Mouse (Mus musculus): ENCODE results near the gene Poldip3.

Poldip3 gene

GRCm38 (mm10) chr15:83165526-83166315 lies 16.5 kb upstream of the Poldip3 start:
- DNase-seq (ENCODE audit: low spot score) = no peak

DNA sequence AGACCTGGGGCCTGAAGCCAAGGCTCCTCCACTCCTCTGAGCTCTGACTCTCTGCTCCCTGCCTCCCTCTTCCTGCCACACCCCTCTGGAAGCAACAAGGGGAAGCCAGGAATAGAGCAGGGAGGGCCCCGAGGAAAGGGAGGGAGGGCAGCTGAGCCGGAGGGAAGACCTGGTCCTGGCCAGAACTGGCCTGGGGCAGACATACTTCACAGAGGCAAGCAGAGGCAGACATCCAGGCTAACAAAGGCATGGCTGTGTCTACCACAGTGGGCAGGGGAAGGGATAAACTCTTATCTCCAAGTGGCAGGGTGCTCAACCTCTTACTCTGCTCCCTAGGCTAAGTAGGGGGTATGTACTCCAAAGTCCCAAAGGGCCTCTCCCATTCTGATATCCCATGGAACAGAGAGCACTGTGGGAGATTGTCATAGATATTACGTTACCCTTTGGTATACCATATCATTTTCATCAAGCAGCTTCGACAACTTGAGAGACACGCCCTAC lies 15.8 kb upstream of the Poldip3 start:
- DNase-seq (ENCODE audit: low spot score) = peak; percentile 84

DNA sequence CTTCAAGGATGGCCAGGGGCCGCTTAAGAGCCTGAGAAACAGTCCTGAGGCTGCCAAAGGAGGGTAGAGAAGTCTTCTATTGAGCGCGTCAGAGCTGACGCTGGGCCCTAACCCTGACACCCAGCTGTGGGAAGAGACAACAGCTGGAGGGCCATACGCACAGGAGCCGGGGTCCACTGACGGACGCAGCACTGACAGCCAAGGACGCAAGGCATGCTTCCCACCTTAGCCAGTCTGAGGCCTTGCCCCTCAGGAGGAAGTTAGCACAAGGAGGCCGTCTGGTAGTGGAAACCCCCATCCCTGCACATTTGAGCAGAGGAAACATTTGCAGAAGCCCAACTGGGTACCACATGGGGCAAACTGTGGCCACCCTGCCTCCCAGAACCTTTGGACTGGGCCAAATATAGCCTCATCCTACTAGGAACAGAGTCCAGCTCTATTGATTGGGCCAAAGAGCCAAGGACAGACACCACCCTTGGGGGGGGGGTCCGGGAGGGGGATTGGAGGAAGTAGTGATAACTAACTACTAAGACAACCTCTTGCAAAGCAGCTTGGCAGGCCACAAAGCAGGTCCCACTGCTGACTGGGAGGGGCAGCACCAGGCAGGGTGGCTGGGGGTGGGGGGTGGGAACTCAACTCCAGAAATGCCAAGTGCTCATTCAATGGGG lies 13.8 kb upstream of the Poldip3 start:
- DNase-seq (ENCODE audit: low spot score) = no peak

DNA sequence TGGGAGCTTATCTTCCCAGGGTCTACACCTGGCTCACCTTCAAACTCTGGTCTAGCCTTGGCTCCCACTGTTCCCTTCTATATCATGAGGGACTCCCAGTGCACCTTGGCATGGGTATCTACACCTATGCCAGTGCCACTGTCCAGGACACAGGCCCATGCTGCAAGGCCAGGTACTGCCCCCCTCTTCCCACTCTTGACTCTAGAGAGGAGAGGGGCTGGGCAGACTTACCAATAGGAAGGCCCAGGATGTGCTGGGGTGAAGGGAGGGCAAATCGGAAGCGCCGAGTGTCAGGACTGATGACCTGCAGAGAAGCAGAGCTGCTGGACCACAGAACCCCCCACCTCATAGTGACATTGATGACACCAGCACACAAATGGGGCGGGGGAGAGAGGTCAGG lies 12.8 kb upstream of the Poldip3 start:
- DNase-seq (ENCODE audit: low spot score) = no peak

GRCm38 (mm10) chr15:83161062-83161748 lies 12.0 kb upstream of the Poldip3 start:
- DNase-seq (ENCODE audit: low spot score) = no peak

GRCm38 (mm10) chr15:83160561-83160960 lies 11.4 kb upstream of the Poldip3 start:
- no peak for DNase-seq (ENCODE audit: low spot score)

GRCm38 (mm10) chr15:83159823-83160222 lies 10.6 kb upstream of the Poldip3 start:
- no peak for DNase-seq (ENCODE audit: low spot score)

DNA sequence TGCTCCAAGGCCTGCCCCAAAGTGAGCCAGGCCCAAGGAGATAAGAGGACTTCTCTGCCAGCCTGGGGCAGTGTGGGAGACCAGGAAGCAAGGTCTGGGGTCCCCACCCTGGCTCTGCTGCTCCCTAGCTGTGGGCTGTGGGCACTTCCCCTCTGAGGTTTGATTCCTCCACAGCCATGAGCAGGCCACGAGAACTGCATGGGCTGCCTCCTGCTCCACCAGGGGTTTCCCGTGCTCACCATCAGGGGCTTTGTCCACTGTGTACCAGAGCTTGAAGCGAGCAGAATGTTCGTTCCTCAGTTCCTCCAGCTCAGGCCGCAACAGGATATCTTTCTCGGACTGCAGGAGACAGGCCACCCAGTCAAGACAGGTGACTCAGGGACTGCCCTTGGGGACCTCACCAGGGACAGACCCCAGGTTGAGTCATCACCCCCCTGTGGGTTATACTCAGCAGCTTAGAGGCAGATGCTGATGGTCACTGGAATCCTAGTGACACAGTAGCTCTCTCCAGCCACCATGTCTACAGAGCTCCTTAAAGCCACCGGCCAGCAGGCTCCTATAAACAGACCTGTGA lies 9.5 kb upstream of the Poldip3 start:
- no peak for DNase-seq (ENCODE audit: low spot score)

GRCm38 (mm10) chr15:83157667-83158064 lies 8.5 kb upstream of the Poldip3 start:
- no peak for DNase-seq (ENCODE audit: low spot score)

DNA sequence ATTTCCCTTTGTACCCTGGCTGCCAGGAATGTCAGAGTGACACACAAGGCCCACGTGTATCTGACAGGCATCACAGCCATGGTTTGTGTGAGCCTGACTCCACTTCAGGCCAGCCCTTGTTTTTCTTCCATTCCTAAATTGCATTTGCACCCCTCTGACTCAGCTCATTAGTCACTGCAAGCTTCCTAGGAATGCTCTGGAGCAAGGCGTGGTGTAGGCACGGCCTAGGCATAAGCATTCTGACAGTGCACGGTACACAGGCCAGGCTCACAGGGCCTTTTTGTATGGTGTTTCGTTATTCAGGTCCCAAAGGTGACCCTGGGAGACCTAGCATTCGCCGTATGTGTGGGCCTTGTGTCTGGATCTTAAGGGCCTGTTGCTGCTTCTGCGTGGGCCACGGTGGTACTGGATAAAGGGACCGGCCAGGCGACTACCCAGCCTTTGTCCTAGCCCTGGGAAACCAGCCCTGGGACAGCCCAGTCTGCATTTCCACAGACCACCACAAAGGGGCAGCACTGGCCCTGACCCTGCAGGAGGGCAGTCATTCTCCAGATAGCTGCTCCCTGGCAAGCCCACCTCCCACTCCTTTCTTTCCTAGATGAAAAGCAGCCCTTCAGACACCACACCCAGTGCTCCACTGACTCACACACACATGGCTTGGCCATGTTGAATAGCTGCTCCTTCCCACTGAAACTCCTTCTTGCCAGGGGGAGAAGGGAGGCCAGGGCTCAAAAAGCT lies 7.9 kb upstream of the Poldip3 start:
- peak; percentile 78 for DNase-seq (ENCODE audit: low spot score)

DNA sequence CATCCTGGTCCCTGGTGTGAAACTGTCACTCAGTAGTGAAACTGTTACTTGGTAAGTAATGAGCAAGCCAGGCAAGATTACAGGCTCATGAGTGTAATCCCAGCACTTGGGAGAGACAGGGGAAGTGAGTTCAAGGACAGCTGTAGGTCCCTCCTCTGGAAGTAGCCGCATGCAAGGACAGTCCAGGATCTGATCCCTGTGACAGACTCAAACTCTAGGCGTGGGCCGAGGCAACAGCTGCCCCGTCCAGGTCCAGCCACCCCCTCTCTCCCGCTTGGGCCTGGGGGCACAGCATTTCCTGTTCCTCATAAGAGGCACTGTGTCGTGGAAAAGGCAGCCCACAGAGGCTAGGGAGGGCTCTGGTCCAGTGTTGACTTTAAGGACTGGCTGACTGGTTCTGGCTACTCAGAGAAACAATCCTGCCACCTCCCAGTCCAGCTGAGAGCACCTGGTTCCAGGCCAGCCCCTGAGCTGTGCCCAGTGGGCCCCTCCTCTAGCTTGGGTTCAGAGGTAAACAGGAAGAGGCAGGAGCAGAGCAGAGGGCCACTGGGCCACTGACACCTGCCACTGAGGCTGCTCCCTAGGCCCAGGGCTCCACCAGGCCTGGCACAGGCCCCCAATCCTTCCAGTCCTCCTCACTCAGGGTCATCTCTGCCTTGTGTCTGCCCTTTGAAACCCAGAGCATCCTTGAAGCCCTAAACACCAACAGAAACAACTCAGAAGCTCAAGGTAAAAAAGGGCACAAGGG lies 6.7 kb upstream of the Poldip3 start:
- DNase-seq (ENCODE audit: low spot score) = no peak

- no peak for DNase-seq (ENCODE audit: low spot score)
Measured at GRCm38 (mm10) chr15:83154309-83154708, 5.1 kb upstream of the Poldip3 start.

- no peak for DNase-seq (ENCODE audit: low spot score)
Measured at GRCm38 (mm10) chr15:83150694-83151093, 1.5 kb upstream of the Poldip3 start.

GRCm38 (mm10) chr15:83150073-83150442 lies 874 bp upstream of the Poldip3 start:
- no peak for DNase-seq (ENCODE audit: low spot score)

- no peak for DNase-seq (ENCODE audit: low spot score)
Measured at GRCm38 (mm10) chr15:83148801-83149195, 386 bp downstream of the Poldip3 start.

DNA sequence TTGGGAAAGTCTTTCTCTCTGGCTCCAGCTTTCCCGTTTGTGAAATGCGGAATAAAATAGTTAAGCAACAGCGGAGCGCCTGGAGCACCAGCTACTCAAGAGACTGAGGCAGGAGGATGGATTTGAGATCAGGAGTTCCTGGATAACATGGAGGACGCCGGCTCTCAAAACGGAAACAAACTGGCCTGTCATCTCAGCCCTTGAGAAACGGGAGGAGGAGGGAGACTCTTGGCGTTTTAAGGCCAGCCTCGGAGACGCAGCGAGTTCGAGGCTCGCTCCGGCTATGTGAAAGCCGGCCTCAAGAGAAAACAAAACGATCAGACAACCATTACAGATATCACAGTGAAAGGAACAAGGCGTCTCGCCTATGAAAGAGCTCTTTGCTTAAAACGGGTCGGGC lies 789 bp downstream of the Poldip3 start:
- DNase-seq (ENCODE audit: low spot score) = no peak

DNA sequence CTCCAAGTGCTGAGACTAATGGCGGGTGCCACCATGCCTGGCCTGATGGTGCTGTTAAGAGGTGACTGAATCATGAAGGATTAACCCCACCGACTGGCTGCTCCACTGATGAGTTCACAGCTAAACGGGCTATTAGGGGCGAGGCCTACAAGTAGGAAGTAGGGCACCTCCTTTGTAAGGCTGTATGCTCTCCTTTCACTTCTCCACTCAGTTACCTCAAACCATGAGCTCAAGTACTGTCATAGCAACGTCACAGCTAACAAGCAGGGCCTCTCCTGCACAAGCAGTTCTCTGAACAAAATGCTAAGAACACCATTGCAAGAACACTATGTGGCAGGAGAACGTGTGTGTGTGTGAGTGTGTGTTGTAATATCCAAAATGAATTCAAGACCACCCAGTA lies 3.6 kb downstream of the Poldip3 start:
- DNase-seq (ENCODE audit: low spot score) = no peak

GRCm38 (mm10) chr15:83142861-83143260 lies 6.3 kb downstream of the Poldip3 start:
- no peak for DNase-seq (ENCODE audit: low spot score)

GRCm38 (mm10) chr15:83135654-83136053 lies 13.5 kb downstream of the Poldip3 start:
- DNase-seq (ENCODE audit: low spot score) = no peak

DNA sequence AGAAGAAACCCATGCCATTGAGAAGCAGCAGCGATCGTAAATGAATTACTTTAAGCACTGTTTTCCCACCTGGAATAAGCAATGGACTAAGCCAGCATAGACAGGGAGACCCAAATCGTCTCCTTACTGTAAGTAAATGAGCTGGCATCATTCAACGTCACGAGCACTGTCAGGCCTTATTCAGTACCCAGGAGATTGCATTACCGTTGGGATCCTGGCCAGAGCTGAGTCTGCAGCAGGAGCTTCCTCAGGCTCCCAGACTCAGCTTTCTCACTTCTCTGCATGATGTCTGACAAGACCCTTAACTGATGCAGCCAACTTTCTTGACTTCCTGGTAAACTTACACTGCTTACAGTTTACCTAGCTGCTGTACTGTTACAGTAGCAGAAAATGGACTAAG lies 14.5 kb downstream of the Poldip3 start:
- no peak for DNase-seq (ENCODE audit: low spot score)
